Mouse (Mus musculus) cerebellum, adult 2 months (tissue): ENCODE results near the gene Tbl1x.

Experiments
- CTCF ChIP-seq: fragments of 200-500 bp; IDR thresholded peaks from 2 replicates; pipeline ENCODE4 v1.5.1; 2011; ENCODE audit warnings: low read depth, mild to moderate bottlenecking, control low read depth, low read length, moderate library complexity, borderline replicate concordance; ENCODE audit not compliant: insufficient read depth
- POLR2A ChIP-seq: fragments of 200-500 bp; IDR thresholded peaks from 2 replicates; pipeline ENCODE4 v1.6.1; 2011; ENCODE audit warnings: low read length, control low read depth, borderline replicate concordance; ENCODE audit not compliant: insufficient read depth

DNA sequence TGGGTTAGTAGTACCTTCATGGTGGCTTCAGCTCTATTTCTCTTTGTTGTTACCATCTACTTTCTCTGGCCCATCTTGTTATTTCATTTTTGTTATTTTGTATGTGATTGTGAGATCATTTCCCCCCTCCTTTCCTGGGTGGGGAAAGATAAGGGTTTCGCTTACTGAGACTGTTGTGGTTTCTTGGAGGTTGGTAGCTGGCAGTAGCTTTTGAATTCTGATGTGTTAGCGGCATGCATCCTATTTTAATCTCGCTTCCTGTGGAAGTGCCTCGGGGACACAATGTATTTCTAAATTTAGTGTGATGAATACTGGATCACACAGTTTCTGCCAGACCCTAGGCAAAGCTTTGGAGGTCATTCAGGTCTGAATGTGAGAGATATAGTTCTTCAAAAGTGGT, 69.2 kb downstream of the Tbl1x start:
- no peak for TF ChIP-seq POLR2A
- no peak for TF ChIP-seq CTCF
